10 mouse cellular contexts compared by ENCODE assay signal in genomic region chr5:111300776-111301175, GRCm38 (mm10).
"Had no signal": no experiment of that assay in that cellular context is flagged by ENCODE, and none has a peak within 500 bp of the region (broad histone marks: within the 10 kb centered on the region; RNA-seq: fewer than 3 reads in every experiment).

No protein-coding gene starts in this region.

- ATAC-seq: hindbrain, embryonic 16.5 days; midbrain, embryonic 13.5 days had no signal

- H3K9me3 ChIP-seq: midbrain, embryonic 13.5 days had no signal

- H3K27me3 ChIP-seq: limb, embryonic 13.5 days; midbrain, embryonic 13.5 days had no signal

- H3K27ac ChIP-seq: limb, embryonic 13.5 days; liver, embryonic 14.5 days; midbrain, embryonic 13.5 days had no signal

- H3K9ac ChIP-seq: limb, embryonic 13.5 days; liver, embryonic 14.5 days; midbrain, embryonic 13.5 days had no signal

- H3K4me3 ChIP-seq: limb, embryonic 13.5 days; midbrain, embryonic 13.5 days had no signal

- DNase-seq: left cerebral cortex, postnatal 4 days; lung, adult 18-20 months; right cerebral cortex, postnatal 4 days; spleen, adult 18-20 months; thymus, adult 18-20 months; thymus, postnatal 25 days had no signal

- H3K4me2 ChIP-seq: limb, embryonic 13.5 days; midbrain, embryonic 13.5 days had no signal

- H3K4me1 ChIP-seq: midbrain, embryonic 13.5 days had no signal

- H3K36me3 ChIP-seq: limb, embryonic 13.5 days; midbrain, embryonic 13.5 days had no signal
